Mouse (Mus musculus): ENCODE results near the gene Trir. TPM values are rescaled to one million over a fixed set of nuclear protein-coding genes. Genes with fewer than 3 reads are reported as not detected.

Gene Trir
- polyA plus RNA-seq, 1 experiment = not detected

- no peak for TF ChIP-seq POLR2A (IDR thresholded peaks at IDR 0.05; ENCODE audit: insufficient read depth, low read depth, low read length)
- TF ChIP-seq CTCF (IDR thresholded peaks at IDR 0.05; ENCODE audit: insufficient read depth, low read depth, low read length) = no peak
- H3K4me3 ChIP-seq (ENCODE audit: insufficient read depth, low read depth, low read length) = no peak overlapping the region
- H3K27ac ChIP-seq (ENCODE audit: insufficient read depth, low read depth, low read length) = no peak overlapping the region
- peaks cover 7% of the 10 kb centered on the region for H3K4me1 ChIP-seq (ENCODE audit: control insufficient read depth, insufficient read depth, low read length)
- 81% methylated on average over 14 of the region's 14 CpGs for WGBS
Observed at GRCm38 (mm10) chr8:85029271-85029670, 2.6 kb downstream of the Trir start.

GRCm38 (mm10) chr8:85032622-85033311, 6.1 kb downstream of the Trir start:
- H3K4me1 ChIP-seq (ENCODE audit: control insufficient read depth, insufficient read depth, low read length) = peaks cover 7% of the 10 kb centered on the region
- no peak overlapping the region for H3K4me3 ChIP-seq (ENCODE audit: insufficient read depth, low read depth, low read length)
- 80% methylated on average over 4 of the region's 4 CpGs for WGBS
- TF ChIP-seq CTCF (IDR thresholded peaks at IDR 0.05; ENCODE audit: insufficient read depth, low read depth, low read length) (no peak), POLR2A (IDR thresholded peaks at IDR 0.05; ENCODE audit: insufficient read depth, low read depth, low read length) (no peak)
- no peak overlapping the region for H3K27ac ChIP-seq (ENCODE audit: insufficient read depth, low read depth, low read length)

- H3K4me3 ChIP-seq (ENCODE audit: insufficient read depth, low read depth, low read length) = no peak overlapping the region
- 72% methylated on average over 1 of the region's 1 CpGs for WGBS
- TF ChIP-seq CTCF (IDR thresholded peaks at IDR 0.05; ENCODE audit: insufficient read depth, low read depth, low read length) (no peak), POLR2A (IDR thresholded peaks at IDR 0.05; ENCODE audit: insufficient read depth, low read depth, low read length) (no peak)
Observed at GRCm38 (mm10) chr8:85033867-85034266, 7.2 kb downstream of the Trir start.

GRCm38 (mm10) chr8:85034764-85035163, 8.1 kb downstream of the Trir start:
- WGBS = 4% methylated on average over 13 of the region's 13 CpGs
- Histone ChIP-seq H3K4me3 (ENCODE audit: insufficient read depth, low read depth, low read length) (no peak overlapping the region; the same call in 1 of the 2 replicates), H3K27ac (ENCODE audit: insufficient read depth, low read depth, low read length) (no peak overlapping the region), H3K4me1 (ENCODE audit: control insufficient read depth, insufficient read depth, low read length) (peaks cover 6% of the 10 kb centered on the region)
- TF ChIP-seq CTCF (IDR thresholded peaks at IDR 0.05; ENCODE audit: insufficient read depth, low read depth, low read length) = no peak
- no peak for TF ChIP-seq POLR2A (IDR thresholded peaks at IDR 0.05; ENCODE audit: insufficient read depth, low read depth, low read length)

More at GRCm38 (mm10) chr8:85033867-85034266, 7.2 kb downstream of the Trir start:
- Histone ChIP-seq H3K4me1 (ENCODE audit: control insufficient read depth, insufficient read depth, low read length) (peaks cover 10% of the 10 kb centered on the region), H3K27ac (ENCODE audit: insufficient read depth, low read depth, low read length) (no peak overlapping the region)

- 4% methylated on average over 12 of the region's 12 CpGs for WGBS
- H3K27ac ChIP-seq (ENCODE audit: insufficient read depth, low read depth, low read length) = no peak overlapping the region
Observed at GRCm38 (mm10) chr8:85035165-85035727, 8.6 kb downstream of the Trir start.

GRCm38 (mm10) chr8:85035728-85036310, 9.2 kb downstream of the Trir start:
- H3K4me3 ChIP-seq (ENCODE audit: insufficient read depth, low read depth, low read length) = peak overlapping the region; percentile 70
- peaks cover 8% of the 10 kb centered on the region for H3K4me1 ChIP-seq (ENCODE audit: control insufficient read depth, insufficient read depth, low read length)
- no peak overlapping the region for H3K27ac ChIP-seq (ENCODE audit: insufficient read depth, low read depth, low read length)
- WGBS = under 1% methylated on average over 15 of the region's 15 CpGs
- no peak for TF ChIP-seq CTCF (IDR thresholded peaks at IDR 0.05; ENCODE audit: insufficient read depth, low read depth, low read length)
- no peak for TF ChIP-seq POLR2A (IDR thresholded peaks at IDR 0.05; ENCODE audit: insufficient read depth, low read depth, low read length)

More at GRCm38 (mm10) chr8:85035165-85035727, 8.6 kb downstream of the Trir start:
- no peak for TF ChIP-seq CTCF (IDR thresholded peaks at IDR 0.05; ENCODE audit: insufficient read depth, low read depth, low read length)
- TF ChIP-seq POLR2A (IDR thresholded peaks at IDR 0.05; ENCODE audit: insufficient read depth, low read depth, low read length) = no peak
- H3K4me3 ChIP-seq (ENCODE audit: insufficient read depth, low read depth, low read length) = no peak overlapping the region
- H3K4me1 ChIP-seq (ENCODE audit: control insufficient read depth, insufficient read depth, low read length) = peaks cover 6% of the 10 kb centered on the region

GRCm38 (mm10) chr8:85036381-85036717, 9.7 kb downstream of the Trir start:
- 0% methylated on average over 9 of the region's 9 CpGs for WGBS
- Histone ChIP-seq H3K4me1 (ENCODE audit: control insufficient read depth, insufficient read depth, low read length) (peaks cover 8% of the 10 kb centered on the region), H3K4me3 (ENCODE audit: insufficient read depth, low read depth, low read length) (peak overlapping the region; percentile 70), H3K27ac (ENCODE audit: insufficient read depth, low read depth, low read length) (peak overlapping the region; percentile 81)
- TF ChIP-seq CTCF (IDR thresholded peaks at IDR 0.05; ENCODE audit: insufficient read depth, low read depth, low read length) = no peak
- no peak for TF ChIP-seq POLR2A (IDR thresholded peaks at IDR 0.05; ENCODE audit: insufficient read depth, low read depth, low read length)

GRCm38 (mm10) chr8:85036718-85037365, 10.2 kb downstream of the Trir start, which contains the start of gene Tnpo2:
Gene Tnpo2, plus strand, starts transcription at chr8:85036915.
- Histone ChIP-seq H3K27ac (ENCODE audit: insufficient read depth, low read depth, low read length) (peak within 1 kb of the TSS; percentile 98), H3K4me3 (ENCODE audit: insufficient read depth, low read depth, low read length) (peak within 1 kb of the TSS; percentile 99), H3K4me1 (ENCODE audit: control insufficient read depth, insufficient read depth, low read length) (peaks cover 8% of the 10 kb centered on the region)
- TF ChIP-seq POLR2A (IDR thresholded peaks at IDR 0.05; ENCODE audit: insufficient read depth, low read depth, low read length) (peak; percentile 19; the same call in 1 of the 2 replicates), CTCF (IDR thresholded peaks at IDR 0.05; ENCODE audit: insufficient read depth, low read depth, low read length) (no peak)
- WGBS = under 1% methylated on average over 59 of the region's 59 CpGs

- Histone ChIP-seq H3K4me3 (ENCODE audit: insufficient read depth, low read depth, low read length) (peak overlapping the region; percentile 99), H3K27ac (ENCODE audit: insufficient read depth, low read depth, low read length) (peak overlapping the region; percentile 31; the same call in 1 of the 2 replicates), H3K4me1 (ENCODE audit: control insufficient read depth, insufficient read depth, low read length) (peaks cover 8% of the 10 kb centered on the region)
- 1% methylated on average over 14 of the region's 14 CpGs for WGBS
- TF ChIP-seq CTCF (IDR thresholded peaks at IDR 0.05; ENCODE audit: insufficient read depth, low read depth, low read length) (no peak), POLR2A (IDR thresholded peaks at IDR 0.05; ENCODE audit: insufficient read depth, low read depth, low read length) (no peak)
Observed at GRCm38 (mm10) chr8:85037366-85037680, 10.7 kb downstream of the Trir start.

Data from olfactory bulb, adult 2 months (tissue).